Mouse (Mus musculus): ENCODE measurements around the gene Camta1.

- TF ChIP-seq EP300 (IDR thresholded peaks at IDR 0.05; ENCODE audit: low read depth), result no peak
- TF ChIP-seq CTCF (IDR thresholded peaks at IDR 0.05; ENCODE audit: low read depth), result no peak
Measured at GRCm38 (mm10) chr4:151632321-151632720, 229.4 kb downstream of the Camta1 start.
